Mouse (Mus musculus): Measurements from ENCODE around the gene Arap1. TPM values are rescaled to one million over a fixed set of nuclear protein-coding genes. Genes with fewer than 3 reads are reported as not detected.

Gene Arap1
- polyA plus RNA-seq, 1 experiment from 2014 or later: 92.5 TPM

Other genes starting within 250 kb of the Arap1 start
- gene Atg16l2, start 45.8 kb upstream of the Arap1 start, polyA plus RNA-seq (2014; fragmentation: Nextera tagmentation; extraction: Ambion mirVana): 7.6 and 10.5 TPM in 2 replicates
- 49.5 and 59.6 TPM in 2 replicates for gene Stard10, start 31.0 kb upstream of the Arap1 start, polyA plus RNA-seq (2014; fragmentation: Nextera tagmentation; extraction: Ambion mirVana)
- gene Gm45837, start 62.8 kb downstream of the Arap1 start, polyA plus RNA-seq (2014; fragmentation: Nextera tagmentation; extraction: Ambion mirVana): 10.2 and 13.2 TPM in 2 replicates
- 11.0 and 16.4 TPM in 2 replicates for gene Pde2a, start 73.6 kb downstream of the Arap1 start, polyA plus RNA-seq (2014; fragmentation: Nextera tagmentation; extraction: Ambion mirVana)
- not detected in 2 replicates for gene Art2b, start 237.5 kb downstream of the Arap1 start, polyA plus RNA-seq (2014; fragmentation: Nextera tagmentation; extraction: Ambion mirVana)